Mouse (Mus musculus): ENCODE measurements around the gene Ctf1.
"Not testable (repeated sequence)": the region's sequence is repeated elsewhere in the genome, so short reads cannot be mapped to it uniquely, and the experiment has no call there.

Gene Ctf1

GRCm38 (mm10) chr7:127693730-127694129, 18.8 kb upstream of the Ctf1 start:
- DNase-seq: not testable (repeated sequence)

- DNase-seq: no peak
These were observed 13.6 kb upstream of the Ctf1 start for GRCm38 (mm10) chr7:127698986-127699385.

- no peak for DNase-seq
These were observed 11.7 kb upstream of the Ctf1 start for GRCm38 (mm10) chr7:127700712-127701331.

- peak; percentile 41 to 66 for DNase-seq
These were observed 8.9 kb upstream of the Ctf1 start for GRCm38 (mm10) chr7:127703561-127704178.

DNA sequence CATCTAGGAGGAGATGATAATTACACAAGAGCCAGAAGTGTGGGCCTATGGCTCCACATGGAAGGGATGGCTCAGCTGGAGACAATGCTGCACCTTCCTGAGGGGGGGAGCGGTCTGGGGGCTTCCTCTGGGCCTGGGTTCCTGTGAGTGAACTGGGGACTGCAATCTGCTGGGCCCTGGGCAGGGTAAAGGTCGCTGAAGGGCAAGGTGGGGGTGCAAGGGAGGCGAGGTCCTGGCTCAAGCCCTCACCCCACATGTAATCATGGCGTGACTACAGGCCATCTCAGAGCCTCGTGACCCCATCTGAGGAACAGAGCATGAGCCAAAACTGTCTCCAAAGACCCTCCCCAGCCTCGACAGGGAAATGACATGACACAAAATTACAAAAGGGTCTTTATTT, 7.9 kb upstream of the Ctf1 start:
- DNase-seq: peak in 1 of 2 experiments; percentile 6

DNA sequence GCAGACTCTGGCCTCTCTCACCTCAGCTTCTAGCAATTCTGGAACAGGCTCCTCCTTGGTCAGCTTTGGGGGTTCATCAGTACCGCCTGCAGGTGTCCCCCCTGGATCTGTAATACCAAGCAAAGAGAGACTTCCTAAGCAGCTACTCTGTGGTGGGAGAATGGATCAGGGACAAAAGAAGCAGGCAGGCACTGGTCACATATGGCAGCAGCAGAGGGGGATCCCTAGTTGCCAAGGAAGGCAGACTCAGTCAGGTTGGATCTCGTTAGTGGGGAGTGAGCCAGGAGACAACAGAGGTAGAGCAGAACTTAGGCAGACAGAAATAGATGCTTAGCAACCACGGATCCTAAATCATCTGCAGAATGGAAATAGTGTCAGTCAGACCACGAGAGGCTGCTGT, 6.8 kb upstream of the Ctf1 start:
- no peak for DNase-seq

GRCm38 (mm10) chr7:127707045-127707956, 5.2 kb upstream of the Ctf1 start:
- DNase-seq: peak in 1 of 2 experiments; percentile 25

GRCm38 (mm10) chr7:127707957-127708206, 4.7 kb upstream of the Ctf1 start:
- DNase-seq: no peak

GRCm38 (mm10) chr7:127708207-127709078, 4.1 kb upstream of the Ctf1 start, which contains the start of gene Bcl7c:
Gene Bcl7c, minus strand, starts transcription at chr7:127708933.
- peak; percentile 90 to 93 for DNase-seq

DNA sequence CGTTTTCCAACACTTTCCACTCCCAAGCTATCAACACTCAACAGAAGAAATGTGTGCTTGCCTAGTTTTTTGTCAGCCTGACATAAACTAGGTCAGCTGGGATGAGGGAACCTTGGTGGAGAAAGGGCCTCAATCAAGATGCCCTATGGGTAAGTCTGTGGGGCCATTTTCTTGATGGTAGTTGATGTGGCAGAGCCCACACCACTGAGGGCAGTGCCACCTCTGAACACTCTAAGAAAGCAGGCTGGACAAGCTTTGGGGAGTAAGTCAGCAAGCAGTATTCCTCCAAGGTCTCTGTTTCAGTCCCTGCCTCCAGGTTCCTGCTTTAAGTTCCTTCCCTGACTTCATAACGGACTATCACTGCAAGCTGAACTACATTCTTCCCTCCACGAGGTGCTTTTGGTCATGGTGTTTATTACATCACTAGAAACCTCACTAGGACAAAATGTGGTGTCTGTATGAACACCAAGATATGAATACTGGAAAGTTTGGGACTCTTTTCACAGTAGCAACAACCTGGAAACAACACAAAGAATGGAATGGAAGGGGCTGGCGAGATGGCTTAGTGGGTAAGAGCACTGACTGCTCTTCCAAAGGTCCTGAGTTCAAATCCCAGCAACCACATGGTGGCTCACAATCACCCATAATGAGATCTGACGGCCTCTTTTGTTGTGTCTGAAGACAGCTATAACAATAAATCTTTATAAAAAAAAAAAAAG, 3.1 kb upstream of the Ctf1 start:
- no peak for DNase-seq

GRCm38 (mm10) chr7:127711031-127711430, 1.5 kb upstream of the Ctf1 start:
- peak; percentile 16 to 36 for DNase-seq

GRCm38 (mm10) chr7:127711456-127711855, 1.1 kb upstream of the Ctf1 start:
- DNase-seq: peak in 1 of 2 experiments; percentile 30

GRCm38 (mm10) chr7:127714816-127715215, 2.3 kb downstream of the Ctf1 start:
- DNase-seq: no peak

DNA sequence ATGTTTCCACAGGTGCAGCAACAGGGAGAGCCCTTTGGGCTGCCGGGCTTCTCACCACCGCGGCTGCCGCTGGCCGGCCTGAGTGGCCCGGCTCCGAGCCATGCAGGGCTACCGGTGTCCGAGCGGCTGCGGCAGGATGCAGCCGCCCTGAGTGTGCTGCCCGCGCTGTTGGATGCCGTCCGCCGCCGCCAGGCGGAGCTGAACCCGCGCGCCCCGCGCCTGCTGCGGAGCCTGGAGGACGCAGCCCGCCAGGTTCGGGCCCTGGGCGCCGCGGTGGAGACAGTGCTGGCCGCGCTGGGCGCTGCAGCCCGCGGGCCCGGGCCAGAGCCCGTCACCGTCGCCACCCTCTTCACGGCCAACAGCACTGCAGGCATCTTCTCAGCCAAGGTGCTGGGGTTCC, 4.5 kb downstream of the Ctf1 start:
- peak; percentile 76 to 89 for DNase-seq

DNA sequence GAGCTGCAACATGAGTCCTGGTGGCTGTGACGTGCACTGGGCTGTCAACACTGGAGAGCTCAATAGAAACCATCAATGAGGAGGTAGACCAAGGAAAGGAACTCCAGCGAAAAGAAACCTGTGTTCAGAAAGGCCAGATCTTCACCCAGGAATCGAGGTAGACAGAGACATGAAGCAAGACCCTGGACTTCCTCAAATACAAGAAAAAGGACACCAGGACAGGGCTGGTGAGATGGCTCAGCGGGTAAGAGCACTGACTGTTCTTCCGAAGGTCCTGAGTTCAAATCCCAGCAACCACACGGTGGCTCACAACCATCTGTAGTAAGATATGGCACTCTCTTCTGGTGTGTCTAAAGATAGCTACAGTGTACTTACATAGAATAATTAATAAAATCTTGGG, 5.8 kb downstream of the Ctf1 start:
- DNase-seq: no peak

- DNase-seq: no peak
These were observed 6.7 kb downstream of the Ctf1 start for GRCm38 (mm10) chr7:127719258-127719657.

DNA sequence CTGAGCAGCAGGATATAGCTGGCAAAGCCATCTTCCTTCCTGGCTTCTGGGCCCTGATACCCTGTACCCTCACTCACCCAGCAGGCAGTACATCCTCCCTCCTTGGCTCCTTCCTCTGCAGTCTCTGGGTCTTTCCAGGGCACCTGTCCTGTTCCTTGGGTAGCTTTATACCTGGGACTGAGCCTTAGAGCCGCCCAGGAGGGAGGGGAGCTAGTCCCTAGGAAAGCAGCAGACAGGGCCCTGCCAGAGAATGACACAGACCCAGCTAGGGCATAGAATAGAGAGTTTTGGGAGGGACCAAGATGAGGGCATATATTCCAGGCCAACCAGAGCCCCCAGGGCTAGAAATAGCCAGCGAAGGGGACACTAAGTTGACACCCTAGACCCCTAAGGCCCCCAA, 13.0 kb downstream of the Ctf1 start:
- no peak for DNase-seq

DNA sequence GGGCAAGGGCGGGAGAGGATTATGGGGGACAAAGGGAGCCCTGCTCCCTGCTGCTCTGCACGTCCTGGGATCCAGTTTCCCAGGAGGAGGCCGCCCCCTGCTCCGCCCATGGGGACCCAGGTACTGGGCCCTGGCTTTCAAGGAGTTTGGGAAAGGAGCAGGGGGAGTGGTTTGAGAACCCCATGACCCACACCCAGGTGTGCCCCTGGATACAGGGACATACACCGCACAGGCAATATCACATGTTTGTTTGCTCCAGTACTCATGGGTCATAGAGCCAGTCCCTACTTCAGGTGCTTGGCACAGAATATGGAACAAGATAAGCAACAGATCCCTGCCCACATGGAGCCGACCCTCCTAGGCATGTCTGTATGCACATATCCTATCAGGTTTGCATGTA, 13.4 kb downstream of the Ctf1 start:
- DNase-seq: no peak

- no peak for DNase-seq
These were observed 15.4 kb downstream of the Ctf1 start for GRCm38 (mm10) chr7:127727898-127728297.

GRCm38 (mm10) chr7:127730170-127730569, 17.6 kb downstream of the Ctf1 start:
- DNase-seq: no peak

DNA sequence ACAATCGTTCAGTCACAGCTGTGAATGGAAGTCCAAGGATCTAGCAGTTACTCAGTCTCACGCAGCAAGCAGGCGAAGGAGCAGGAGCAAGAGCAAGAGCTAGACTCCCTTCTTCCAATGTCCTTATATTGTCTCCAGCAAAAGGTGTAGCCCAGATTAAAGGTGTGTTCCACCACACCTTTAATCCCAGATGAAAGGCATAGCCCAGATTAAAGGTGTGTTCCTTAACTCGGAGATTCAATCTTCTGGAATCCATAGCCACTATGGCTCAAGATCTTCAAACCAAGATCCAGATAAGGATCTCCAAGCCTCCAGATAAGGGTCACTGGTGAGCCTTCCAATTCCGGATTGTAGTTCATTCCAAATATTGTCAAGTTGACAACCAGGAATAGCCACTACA, 19.5 kb downstream of the Ctf1 start, which contains the start of gene Ctf2:
Gene Ctf2, minus strand, starts transcription at position 101 of the 400 bp plus-strand sequence.
- DNase-seq: not testable (repeated sequence)

All from kidney, postnatal 36 days (tissue).